Mouse (Mus musculus): ENCODE results near the gene Jag2. TPM values are rescaled to one million over a fixed set of nuclear protein-coding genes. Genes with fewer than 3 reads are reported as not detected.

Gene Jag2
- polyA plus RNA-seq (2021; fragmentation: Nextera tagmentation) = 3.7 and 4.1 TPM in 2 replicates
- long read RNA-seq, experiment 1, partial matches to known transcripts = 5 of 10 reads
- long read RNA-seq, experiment 1, other reads (novel, unspliced or antisense) = 5 of 10 reads
- long read RNA-seq, experiment 2, full-length matches to known transcripts = 2 of 42 reads
- long read RNA-seq, experiment 2, partial matches to known transcripts = 14 of 42 reads
- long read RNA-seq, experiment 2, other reads (novel, unspliced or antisense) = 26 of 42 reads

GRCm38 (mm10) chr12:112929562-112930352 is at the start of gene Jag2:
Gene Jag2, minus strand, starts transcription at chr12:112929776.

GRCm38 (mm10) chr12:112976371-112977073 is 46.9 kb upstream of the Jag2 start, which contains the start of gene Btbd6:
Gene Btbd6, plus strand, starts transcription at chr12:112976482.

GRCm38 (mm10) chr12:112941776-112942713 is 12.5 kb upstream of the Jag2 start, which contains the start of gene Nudt14:
Gene Nudt14, minus strand, starts transcription at chr12:112942124.

GRCm38 (mm10) chr12:112868178-112869087 is 61.1 kb downstream of the Jag2 start, which contains the start of gene Gpr132:
Gene Gpr132, minus strand, starts transcription at chr12:112868228.

Small RNA genes within 50 kb of the gene (microRNA-seq; reads per million reads assigned to microRNA genes)
- not detected for gene Mir6941

Other genes starting within 250 kb of the Jag2 start
- 21.7 and 22.6 TPM in 2 replicates for gene Cep170b, start 209.3 kb downstream of the Jag2 start, polyA plus RNA-seq (2021; fragmentation: Nextera tagmentation)
- 13.5 and 14.2 TPM in 2 replicates for gene Pld4, start 169.1 kb downstream of the Jag2 start, polyA plus RNA-seq (2021; fragmentation: Nextera tagmentation)
- 0.48 and 0.50 TPM in 2 replicates for gene Ahnak2, start 127.1 kb downstream of the Jag2 start, polyA plus RNA-seq (2021; fragmentation: Nextera tagmentation)
- 17.9 and 18.4 TPM in 2 replicates for gene Clba1, start 120.8 kb downstream of the Jag2 start, polyA plus RNA-seq (2021; fragmentation: Nextera tagmentation)
- 11.4 and 13.2 TPM in 2 replicates for gene Cdca4, start 100.4 kb downstream of the Jag2 start, polyA plus RNA-seq (2021; fragmentation: Nextera tagmentation)
- not detected in 2 replicates for gene Gpr132, start 61.5 kb downstream of the Jag2 start, polyA plus RNA-seq (2021; fragmentation: Nextera tagmentation)
- gene Nudt14, start 12.3 kb upstream of the Jag2 start, polyA plus RNA-seq (2021; fragmentation: Nextera tagmentation) = 37.9 and 42.1 TPM in 2 replicates
- 40.3 and 45.0 TPM in 2 replicates for gene Btbd6, start 46.7 kb upstream of the Jag2 start, polyA plus RNA-seq (2021; fragmentation: Nextera tagmentation)
- gene Brf1, start 70.9 kb upstream of the Jag2 start, polyA plus RNA-seq (2021; fragmentation: Nextera tagmentation) = 33.3 and 49.2 TPM in 2 replicates
- gene Pacs2, start 84.7 kb upstream of the Jag2 start, polyA plus RNA-seq (2021; fragmentation: Nextera tagmentation) = 10.3 and 11.4 TPM in 2 replicates
- not detected in 2 replicates for gene Tex22, start 144.7 kb upstream of the Jag2 start, polyA plus RNA-seq (2021; fragmentation: Nextera tagmentation)
- gene Mta1, start 168.5 kb upstream of the Jag2 start, polyA plus RNA-seq (2021; fragmentation: Nextera tagmentation) = 7.9 and 9.3 TPM in 2 replicates
- gene Crip2, start 210.5 kb upstream of the Jag2 start, polyA plus RNA-seq (2021; fragmentation: Nextera tagmentation) = 215 and 241 TPM in 2 replicates
- 78.3 and 79.6 TPM in 2 replicates for gene Crip1, start 216.5 kb upstream of the Jag2 start, polyA plus RNA-seq (2021; fragmentation: Nextera tagmentation)
- 0.93 and 0.97 TPM in 2 replicates for gene Tedc1, start 226.6 kb upstream of the Jag2 start, polyA plus RNA-seq (2021; fragmentation: Nextera tagmentation)

Measured in layer of hippocampus, adult 6 months (tissue).